ENCODE assay signal across 19 mouse cellular contexts in the genomic region with DNA sequence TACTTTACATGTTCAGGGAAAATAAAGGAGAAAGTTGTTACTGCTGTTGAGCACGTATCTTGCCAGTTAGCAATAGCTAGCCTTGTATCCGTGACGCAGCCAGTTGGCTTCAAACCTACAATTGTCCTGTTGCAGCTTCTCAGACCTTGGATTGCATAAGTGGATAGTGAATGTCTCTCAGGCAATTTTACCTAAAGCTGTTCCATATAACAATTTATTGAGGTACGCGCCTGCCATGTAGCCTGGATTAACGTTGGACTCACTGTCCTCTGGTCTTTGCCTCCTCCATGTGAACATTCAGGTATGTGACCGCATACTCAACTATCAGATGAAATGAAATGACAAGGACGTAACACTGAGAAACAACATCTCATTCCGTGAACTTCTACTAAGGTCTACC.
"Had no signal": no experiment of that assay in that cellular context is flagged by ENCODE, and none has a peak within 500 bp of the region (broad histone marks: within the 10 kb centered on the region; RNA-seq: fewer than 3 reads in every experiment).

No protein-coding gene starts in this region.

- H3K4me3 ChIP-seq: midbrain, embryonic 10.5 days; midbrain, embryonic 12.5 days; myocyte; neural tube, embryonic 12.5 days; neural tube, embryonic 15.5 days; stomach, embryonic 15.5 days had no signal

- ATAC-seq: midbrain, embryonic 16.5 days had no signal

- H3K4me1 ChIP-seq: midbrain, embryonic 10.5 days; midbrain, embryonic 12.5 days; neural tube, embryonic 12.5 days; stomach, embryonic 15.5 days had no signal

- H3K9me3 ChIP-seq: midbrain, embryonic 10.5 days; midbrain, embryonic 12.5 days; neural tube, embryonic 12.5 days; neural tube, embryonic 15.5 days; stomach, embryonic 15.5 days had no signal

- H3K36me3 ChIP-seq: midbrain, embryonic 10.5 days; midbrain, embryonic 12.5 days; neural tube, embryonic 12.5 days; neural tube, embryonic 15.5 days; stomach, embryonic 15.5 days had no signal

- H3K9ac ChIP-seq: lung, embryonic 14.5 days; midbrain, embryonic 12.5 days; neural tube, embryonic 12.5 days; neural tube, embryonic 15.5 days; stomach, embryonic 15.5 days had no signal

- H3K27ac ChIP-seq: midbrain, embryonic 10.5 days; midbrain, embryonic 12.5 days; neural tube, embryonic 12.5 days; stomach, embryonic 15.5 days; stomach, postnatal 0 days had no signal

- H3K27me3 ChIP-seq: midbrain, embryonic 12.5 days; neural tube, embryonic 12.5 days; neural tube, embryonic 15.5 days; stomach, embryonic 15.5 days had no signal

- DNase-seq: lung, adult 18-20 months; lung, embryonic 14.5 days; lung, postnatal 10 days; lung, postnatal 4 days; midbrain, embryonic 14.5 days; retina, postnatal 1 day; right cerebral cortex, adult 18-20 months; right cerebral cortex, postnatal 14 days; thymus, adult 2 months; thymus, postnatal 25 days; thymus, postnatal 4 days had no signal

- H3K4me2 ChIP-seq: lung, embryonic 14.5 days; midbrain, embryonic 12.5 days; neural tube, embryonic 12.5 days; stomach, embryonic 15.5 days had no signal
